Mouse (Mus musculus) C2C12 (cell line): Measurements from ENCODE around the gene Pex6. TPM values are rescaled to one million over a fixed set of nuclear protein-coding genes. Genes with fewer than 3 reads are reported as not detected.

Experiments used
- H3K27me3 ChIP-seq: one replicate; pipeline ENCODE4 v1.6.1; 2011; ENCODE audit not compliant: control insufficient read depth, insufficient read depth, insufficient read length
- H3K36me3 ChIP-seq: one replicate; pipeline ENCODE4 v1.6.1; 2011; ENCODE audit not compliant: control insufficient read depth, insufficient read depth
- H3K4me3 ChIP-seq: one replicate; pipeline ENCODE4 v1.5.1; 2011; ENCODE audit warnings: mild to moderate bottlenecking, control low read depth; ENCODE audit not compliant: poor library complexity, insufficient read depth, severe bottlenecking
- H3K79me2 ChIP-seq: one replicate; pipeline ENCODE4 v1.6.1; 2011; ENCODE audit not compliant: control insufficient read depth, insufficient read depth
- H3K79me3 ChIP-seq: one replicate; pipeline ENCODE4 v1.6.1; 2011; ENCODE audit warnings: low read depth, control low read depth
- H3ac ChIP-seq: one replicate; pipeline ENCODE3; 2011; ENCODE audit warnings: low read depth; ENCODE audit not compliant: control insufficient read depth, insufficient read length
- CEBPB ChIP-seq: IDR thresholded peaks from one replicate; pipeline ENCODE4 v1.6.1; 2011; ENCODE audit warnings: low read depth, mild to moderate bottlenecking, control low read depth, moderate library complexity
- CTCF ChIP-seq: IDR thresholded peaks from one replicate; pipeline ENCODE4 v1.5.1; 2011; ENCODE audit not compliant: control insufficient read depth, insufficient read depth, insufficient read length
- FOSL1 ChIP-seq: IDR thresholded peaks from one replicate; pipeline ENCODE4 v1.8.0; 2011; ENCODE audit warnings: mild to moderate bottlenecking, low read length; ENCODE audit not compliant: poor library complexity, insufficient read depth, severe bottlenecking
- MAX ChIP-seq: IDR thresholded peaks from one replicate; pipeline ENCODE4 v1.6.1; 2011; ENCODE audit warnings: mild to moderate bottlenecking, control low read depth
- MYOD1 ChIP-seq: IDR thresholded peaks from one replicate; pipeline ENCODE4 v1.6.1; 2011; ENCODE audit warnings: low read depth; ENCODE audit not compliant: control insufficient read depth, insufficient read length
- MYOG ChIP-seq: IDR thresholded peaks from one replicate; pipeline ENCODE4 v1.6.1; 2011; ENCODE audit not compliant: control insufficient read depth, insufficient read length; ENCODE audit errors: extremely low read depth
- USF1 ChIP-seq: IDR thresholded peaks from one replicate; pipeline ENCODE4 v1.6.1; 2011; ENCODE audit warnings: low read depth, mild to moderate bottlenecking, control low read depth, moderate library complexity
- polyA plus RNA-seq: library from polyadenylated mRNA; unstranded; fragments of >200 nt; fragmentation: generic; extraction: Trizol; gene quantifications from one replicate; pipeline ENCODE4 v1.2.1, GENCODE M21; 2012; ENCODE audit warnings: missing spikeins

Gene Pex6
- polyA plus RNA-seq, 1 experiment: 24.7 TPM

DNA sequence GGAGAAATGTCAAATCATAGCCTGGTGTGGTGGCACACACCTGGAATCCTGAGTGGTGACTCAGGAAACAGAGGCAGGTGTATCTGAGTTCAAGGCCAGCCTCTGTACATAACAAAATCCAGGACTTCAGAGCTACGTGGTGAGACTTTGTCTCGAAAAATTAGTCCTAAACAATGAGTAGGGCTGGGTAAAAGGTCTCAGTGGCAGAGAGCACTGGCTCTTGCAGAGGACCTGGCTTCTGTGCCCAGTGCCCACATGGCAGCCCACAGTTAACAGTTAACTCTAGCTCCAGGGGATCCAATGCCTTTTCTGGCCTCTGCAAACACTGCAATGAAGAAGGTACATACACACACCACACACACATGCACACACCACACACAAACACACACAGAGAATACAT lies 36.5 kb downstream of the Pex6 start:
- H3ac ChIP-seq: no peak overlapping the region
- H3K79me2 ChIP-seq: peaks cover 44% of the 10 kb centered on the region
- no peaks in the 10 kb centered on the region for H3K27me3 ChIP-seq
- peaks cover 30% of the 10 kb centered on the region for H3K36me3 ChIP-seq
- peaks cover 28% of the 10 kb centered on the region for H3K79me3 ChIP-seq
- H3K4me3 ChIP-seq: no peak overlapping the region
- no peak for TF ChIP-seq FOSL1
- TF ChIP-seq MYOG: no peak
- TF ChIP-seq MYOD1: no peak
- no peak for TF ChIP-seq CEBPB
- no peak for TF ChIP-seq CTCF
- TF ChIP-seq USF1: no peak
- no peak for TF ChIP-seq MAX

DNA sequence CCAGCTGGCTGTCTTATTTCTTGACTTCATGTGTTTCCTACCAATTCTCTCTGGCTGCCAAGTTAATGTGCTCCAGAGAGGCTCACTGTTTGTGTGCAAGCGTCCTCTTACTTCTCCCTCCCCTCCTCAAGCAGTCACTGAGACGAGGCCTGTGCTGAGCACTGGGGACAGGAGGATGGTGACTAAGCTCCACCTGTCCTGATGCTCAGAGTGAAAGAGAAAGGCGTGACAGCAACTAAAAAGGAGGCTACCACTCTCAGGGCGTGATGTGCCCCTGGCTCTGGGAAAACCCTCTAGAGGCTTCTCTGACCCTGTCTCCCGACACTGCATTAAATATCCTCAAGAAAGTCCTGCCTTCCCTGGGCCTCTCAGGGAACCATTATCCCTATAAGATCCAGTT lies 38.0 kb downstream of the Pex6 start:
- TF ChIP-seq MYOG: no peak
- TF ChIP-seq MYOD1: no peak
- no peak for TF ChIP-seq CEBPB
- TF ChIP-seq MAX: no peak
- TF ChIP-seq USF1: no peak
- TF ChIP-seq FOSL1: no peak
- no peak for TF ChIP-seq CTCF

DNA sequence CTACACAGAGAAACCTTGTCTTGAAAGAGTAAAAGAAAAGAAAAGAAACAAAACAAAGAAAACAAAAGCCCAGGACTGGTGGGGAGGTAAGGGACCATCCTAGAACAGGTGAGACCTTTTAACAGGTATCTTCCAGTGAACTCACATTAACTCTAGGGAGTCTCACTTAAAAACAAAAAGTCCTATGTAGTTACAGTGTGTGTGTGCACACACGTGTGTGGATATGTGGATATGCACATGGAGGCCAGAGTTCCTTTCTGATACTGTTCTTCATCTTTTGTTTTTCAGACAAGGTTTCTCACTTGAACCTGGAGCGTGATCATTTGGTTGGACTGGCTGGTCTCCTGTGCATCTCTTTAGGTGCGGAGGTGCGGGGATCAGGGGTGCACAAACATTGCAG lies 39.3 kb downstream of the Pex6 start:
- TF ChIP-seq MYOG (no peak), MYOD1 (no peak), USF1 (no peak)

More for the DNA sequence above, 38.0 kb downstream of the Pex6 start:
- H3K4me3 ChIP-seq: no peak overlapping the region
- H3K79me2 ChIP-seq: peaks cover 44% of the 10 kb centered on the region
- no peaks in the 10 kb centered on the region for H3K27me3 ChIP-seq
- H3K36me3 ChIP-seq: peaks cover 16% of the 10 kb centered on the region
- no peak overlapping the region for H3ac ChIP-seq
- peaks cover 28% of the 10 kb centered on the region for H3K79me3 ChIP-seq

DNA sequence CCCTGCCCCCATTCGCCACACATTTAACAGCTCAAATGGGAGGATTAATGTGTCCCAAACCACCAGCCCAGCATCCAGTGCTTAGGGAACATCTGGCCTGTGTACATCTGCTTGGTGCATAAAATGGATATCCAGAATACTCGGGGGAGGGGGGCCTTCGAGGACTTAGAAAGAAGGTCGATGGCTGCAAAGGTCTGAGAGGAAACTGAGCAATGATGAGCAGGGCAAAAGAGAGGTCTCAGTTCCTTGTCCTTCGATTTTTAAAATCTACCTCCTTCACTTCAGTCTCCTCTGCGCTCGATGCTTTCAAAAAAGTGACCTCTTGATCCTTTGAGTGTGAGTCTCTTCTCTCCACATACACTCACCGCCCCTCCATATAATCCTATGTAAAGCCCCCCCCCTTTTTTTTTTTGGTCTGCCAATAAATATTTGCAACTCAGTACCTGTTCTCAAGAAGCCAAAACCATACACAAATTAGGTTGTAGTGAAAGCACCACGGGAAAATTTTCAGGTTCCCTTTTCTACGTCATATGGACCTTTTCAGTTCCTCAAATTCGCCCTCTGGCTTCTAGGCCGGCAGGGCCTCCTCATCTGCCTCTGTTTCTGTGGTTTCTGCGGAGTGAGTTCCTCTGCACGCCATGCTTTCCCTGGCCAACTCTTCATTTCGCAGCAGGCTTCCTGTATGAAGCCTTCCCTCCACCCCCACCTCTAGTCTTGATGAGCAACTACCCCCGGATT lies 40.0 kb downstream of the Pex6 start:
- Histone ChIP-seq H3K27me3 (no peaks in the 10 kb centered on the region), H3K36me3 (peaks cover 4% of the 10 kb centered on the region), H3K4me3 (peak overlapping the region; percentile 53), H3K79me3 (peaks cover 28% of the 10 kb centered on the region), H3K79me2 (peaks cover 44% of the 10 kb centered on the region), H3ac (peak overlapping the region; percentile 55)
- TF ChIP-seq MYOG: no peak
- no peak for TF ChIP-seq USF1
- TF ChIP-seq MYOD1: no peak
- no peak for TF ChIP-seq CEBPB
- no peak for TF ChIP-seq MAX
- no peak for TF ChIP-seq CTCF
- no peak for TF ChIP-seq FOSL1

More for the DNA sequence above, 39.3 kb downstream of the Pex6 start:
- H3K36me3 ChIP-seq: peaks cover 7% of the 10 kb centered on the region
- H3K4me3 ChIP-seq: peak overlapping the region; percentile 53
- H3K79me3 ChIP-seq: peaks cover 28% of the 10 kb centered on the region
- peaks cover 44% of the 10 kb centered on the region for H3K79me2 ChIP-seq
- no peaks in the 10 kb centered on the region for H3K27me3 ChIP-seq
- H3ac ChIP-seq: no peak overlapping the region

DNA sequence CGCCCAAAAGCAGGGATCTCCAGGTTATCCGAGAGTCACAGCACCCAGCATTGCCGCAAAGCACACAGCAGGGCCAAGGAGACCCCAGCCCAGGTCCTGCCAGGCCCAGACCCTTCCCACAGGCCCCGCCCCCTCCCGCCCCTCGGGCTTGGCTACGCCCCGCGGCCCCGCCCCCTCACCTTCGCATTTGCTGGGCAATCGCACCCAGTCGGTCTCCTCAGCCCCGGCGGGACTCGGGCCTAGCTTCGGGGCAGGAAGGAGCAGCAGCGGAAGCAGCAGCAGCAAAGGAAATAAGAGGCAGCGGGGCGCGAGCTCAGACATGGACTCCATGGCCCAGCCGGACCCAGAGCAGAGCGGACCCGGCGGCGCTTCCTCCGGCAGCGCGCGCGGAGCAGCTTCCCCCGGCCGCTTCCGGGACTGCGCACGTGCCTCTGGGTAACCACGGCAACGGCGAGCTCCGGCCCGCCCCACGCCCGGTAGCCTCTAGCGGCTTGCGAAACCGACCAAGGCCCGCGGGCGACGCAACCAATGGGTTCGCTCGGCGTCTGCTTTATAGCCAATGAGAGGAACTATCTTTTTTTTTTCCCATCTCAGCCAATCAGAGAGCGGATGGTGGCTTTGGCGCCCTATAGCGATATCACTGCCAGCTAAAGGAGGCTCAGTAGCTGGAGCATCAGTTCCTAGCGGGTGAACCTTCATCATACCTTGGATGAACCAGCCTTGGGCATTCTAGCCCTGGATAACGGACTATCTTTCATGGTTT lies 40.7 kb downstream of the Pex6 start, which contains the start of gene Cnpy3:
Gene Cnpy3, minus strand, starts transcription at position 421 of the 763 bp plus-strand sequence.
- Histone ChIP-seq H3K27me3 (peaks cover 1% of the 10 kb centered on the region), H3K4me3 (peak within 1 kb of the TSS; percentile 53), H3ac (peak within 1 kb of the TSS; percentile 55), H3K79me3 (peaks cover 28% of the 10 kb centered on the region), H3K79me2 (peaks cover 44% of the 10 kb centered on the region), H3K36me3 (no peaks in the 10 kb centered on the region)
- TF ChIP-seq FOSL1 (no peak), USF1 (peak; percentile 82), MAX (peak; percentile 93), CEBPB (peak; percentile 73)

DNA sequence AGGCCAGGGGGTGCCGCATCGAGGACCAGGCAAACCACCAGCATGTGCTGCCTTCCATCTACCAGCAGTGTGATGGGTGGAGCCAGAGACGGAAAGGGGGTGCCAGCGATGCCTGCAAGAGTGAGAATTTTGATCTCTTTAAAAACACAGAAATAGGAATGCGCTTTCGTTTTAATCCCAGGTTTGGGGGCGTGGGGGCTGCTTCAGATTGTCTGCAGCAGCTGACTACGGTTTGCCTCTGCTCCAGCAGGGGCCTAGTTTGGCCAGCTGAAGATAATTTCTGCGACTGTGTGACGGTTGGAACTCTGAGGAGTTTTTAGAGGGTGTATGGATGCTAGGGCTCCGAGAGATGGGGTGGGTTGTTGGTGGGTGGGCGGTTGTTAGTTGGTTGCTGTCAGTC lies 47.5 kb downstream of the Pex6 start:
- Histone ChIP-seq H3K79me2 (no peaks in the 10 kb centered on the region), H3ac (no peak overlapping the region), H3K27me3 (peaks cover 3% of the 10 kb centered on the region), H3K4me3 (no peak overlapping the region), H3K36me3 (no peaks in the 10 kb centered on the region), H3K79me3 (no peaks in the 10 kb centered on the region)
- TF ChIP-seq USF1: no peak
- TF ChIP-seq MYOG: no peak
- TF ChIP-seq FOSL1: no peak
- no peak for TF ChIP-seq CEBPB
- no peak for TF ChIP-seq MYOD1
- TF ChIP-seq CTCF: no peak
